Mouse (Mus musculus) adrenal gland, adult 18-20 months (tissue): ENCODE data around the gene Uspl1. TPM values are rescaled to one million over a fixed set of nuclear protein-coding genes. Genes with fewer than 3 reads are reported as not detected.

Experiments used
- DNase-seq, 2 experiments: peaks; one replicate each; pipeline ENCODE4 v3.0.0; 2021 to 2022; ENCODE audit warnings: low spot score in 2 of 2
- total RNA-seq, 2 experiments: library from RNA; stranded (reverse); gene quantifications; 1 replicate in 1 of 2; 2 replicates in 1 of 2; pipeline ENCODE4 v1.2.3; 2021

The Uspl1 gene
- total RNA-seq, 2 experiments from 2014 or later, result 42.6 to 44.0 TPM

DNA sequence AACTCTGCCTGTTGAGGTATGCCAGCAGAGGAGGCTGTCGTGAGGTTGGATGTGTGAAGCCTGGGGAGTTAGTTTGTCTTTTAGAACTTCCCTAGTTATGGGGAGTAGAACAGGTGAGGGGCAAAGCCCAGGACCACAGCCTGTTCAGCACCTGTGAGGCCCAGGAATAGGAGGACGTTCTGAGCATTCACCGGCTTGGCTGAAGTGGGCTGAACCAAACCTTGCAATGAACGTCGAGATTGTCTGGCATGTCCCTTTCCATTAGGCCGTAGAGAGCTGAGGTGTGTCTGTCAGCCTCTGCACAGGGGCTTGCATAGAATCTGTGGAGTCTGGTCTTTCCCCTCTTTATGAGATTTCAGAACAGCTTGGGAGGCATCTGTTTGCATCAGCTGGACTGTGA lies 23.5 kb downstream of the Uspl1 start:
- no peak for DNase-seq

DNA sequence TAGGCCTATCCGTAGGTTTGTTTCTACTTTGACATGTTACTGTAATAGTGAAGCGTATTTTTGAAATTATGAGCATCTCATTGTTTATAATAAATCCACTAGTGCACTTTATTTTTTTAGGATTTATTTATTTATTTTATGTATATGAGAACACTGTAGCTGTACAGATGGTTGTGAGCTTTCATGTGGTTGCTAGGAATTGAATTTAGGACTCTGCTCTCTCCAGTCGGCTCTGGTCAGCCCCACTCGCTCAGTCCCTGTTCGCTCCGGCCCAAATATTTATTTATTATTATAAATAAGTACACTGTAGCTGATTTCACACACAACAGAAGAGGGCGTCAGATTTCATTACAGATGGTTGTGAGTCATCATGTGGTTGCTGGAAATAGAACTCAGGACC lies 24.6 kb downstream of the Uspl1 start:
- DNase-seq, result no peak

GRCm38 (mm10) chr5:149209328-149209727 lies 25.2 kb downstream of the Uspl1 start:
- no peak for DNase-seq

- DNase-seq, result no peak
Measured at GRCm38 (mm10) chr5:149211041-149211440, 26.9 kb downstream of the Uspl1 start.

DNA sequence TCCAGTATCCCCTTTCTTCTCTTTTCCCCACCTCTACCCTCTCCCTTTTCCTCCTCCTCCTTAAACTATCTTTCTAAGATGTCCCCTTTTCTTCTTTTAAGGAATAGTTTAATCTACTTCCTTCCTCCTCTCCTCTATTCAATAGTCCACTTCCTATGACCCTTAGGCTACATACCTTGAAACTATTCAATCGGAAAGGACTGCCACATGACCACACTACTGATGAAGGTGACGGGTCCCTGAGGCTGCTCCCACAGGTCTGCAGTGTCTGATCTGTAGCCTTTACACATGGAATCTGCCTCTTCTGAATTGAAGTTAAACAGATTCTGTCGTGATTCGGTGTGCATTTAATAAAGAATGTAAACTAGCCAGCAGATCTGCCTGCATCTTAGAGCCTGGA lies 28.7 kb downstream of the Uspl1 start:
- DNase-seq, result no peak

GRCm38 (mm10) chr5:149215540-149215939 lies 31.4 kb downstream of the Uspl1 start:
- no peak for DNase-seq

- no peak for DNase-seq
Measured at GRCm38 (mm10) chr5:149217524-149218357, 33.6 kb downstream of the Uspl1 start.

DNA sequence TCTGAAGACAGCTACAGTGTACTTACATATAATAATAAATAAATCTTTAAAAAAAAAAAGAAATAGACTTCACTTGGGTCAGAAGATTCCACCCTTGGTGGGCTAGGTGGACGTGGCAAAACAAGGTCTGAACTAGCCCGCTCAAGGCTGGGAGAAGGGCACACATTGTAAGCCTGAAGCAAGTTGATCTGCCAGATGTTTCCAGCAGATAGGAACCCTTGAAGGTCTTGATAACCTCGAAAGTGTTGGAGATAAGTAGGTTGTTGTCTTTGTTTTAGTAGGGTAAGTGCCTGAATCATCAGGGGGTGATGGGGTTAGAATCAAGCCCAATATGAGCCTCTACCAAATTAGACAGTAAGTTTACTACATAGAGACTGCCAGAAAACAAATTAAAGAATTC lies 35.3 kb downstream of the Uspl1 start:
- DNase-seq, result no peak

DNA sequence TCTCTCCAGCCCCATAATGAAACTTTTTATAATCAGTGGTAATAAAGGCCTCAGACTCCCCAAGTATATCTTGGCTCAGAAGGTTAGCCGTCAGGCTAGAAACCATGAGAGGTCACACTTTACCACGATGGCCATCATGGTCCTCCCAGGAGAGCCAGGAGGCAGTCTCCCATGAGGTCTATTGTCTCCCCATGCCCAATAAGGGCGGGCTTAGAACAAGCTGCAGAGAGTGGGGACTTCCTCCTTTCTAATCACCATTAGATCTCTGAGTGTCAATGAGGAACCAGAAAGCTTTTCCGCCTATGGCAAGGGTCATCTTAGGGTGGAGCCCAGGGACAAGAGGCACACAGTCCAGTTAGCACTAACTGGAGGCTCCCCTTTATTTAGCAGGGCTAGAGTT lies 37.2 kb downstream of the Uspl1 start:
- no peak for DNase-seq

DNA sequence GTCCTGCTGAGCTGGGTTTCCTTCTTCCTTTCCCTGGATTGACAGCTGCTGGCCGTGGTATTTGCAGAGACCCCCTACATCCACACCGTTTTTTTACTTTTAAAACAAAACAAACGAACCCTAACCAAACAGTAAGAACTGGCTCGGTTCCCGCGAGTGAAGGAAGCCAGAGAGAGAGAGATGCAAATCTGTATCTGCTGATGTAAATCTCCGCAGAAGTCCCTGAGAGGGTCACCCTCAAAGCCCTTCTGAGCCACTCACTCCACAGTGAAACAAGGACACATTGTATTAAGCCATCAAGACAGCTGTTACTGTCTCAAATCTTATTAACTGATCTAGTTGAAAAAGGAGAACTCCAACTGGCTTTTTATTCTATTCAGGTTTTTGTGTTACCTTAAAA lies 40.5 kb downstream of the Uspl1 start:
- DNase-seq, result no peak

GRCm38 (mm10) chr5:149228700-149229618 lies 44.8 kb downstream of the Uspl1 start:
- peak; percentile 100 for DNase-seq

GRCm38 (mm10) chr5:149229619-149230339 lies 45.6 kb downstream of the Uspl1 start:
- no peak for DNase-seq

GRCm38 (mm10) chr5:149235002-149235401 lies 50.9 kb downstream of the Uspl1 start:
- DNase-seq, result no peak

GRCm38 (mm10) chr5:149237221-149237950 lies 53.2 kb downstream of the Uspl1 start:
- DNase-seq, result no peak

GRCm38 (mm10) chr5:149242467-149242866 lies 58.3 kb downstream of the Uspl1 start:
- no peak for DNase-seq

- DNase-seq, result no peak
Measured at GRCm38 (mm10) chr5:149243053-149243452, 58.9 kb downstream of the Uspl1 start.

DNA sequence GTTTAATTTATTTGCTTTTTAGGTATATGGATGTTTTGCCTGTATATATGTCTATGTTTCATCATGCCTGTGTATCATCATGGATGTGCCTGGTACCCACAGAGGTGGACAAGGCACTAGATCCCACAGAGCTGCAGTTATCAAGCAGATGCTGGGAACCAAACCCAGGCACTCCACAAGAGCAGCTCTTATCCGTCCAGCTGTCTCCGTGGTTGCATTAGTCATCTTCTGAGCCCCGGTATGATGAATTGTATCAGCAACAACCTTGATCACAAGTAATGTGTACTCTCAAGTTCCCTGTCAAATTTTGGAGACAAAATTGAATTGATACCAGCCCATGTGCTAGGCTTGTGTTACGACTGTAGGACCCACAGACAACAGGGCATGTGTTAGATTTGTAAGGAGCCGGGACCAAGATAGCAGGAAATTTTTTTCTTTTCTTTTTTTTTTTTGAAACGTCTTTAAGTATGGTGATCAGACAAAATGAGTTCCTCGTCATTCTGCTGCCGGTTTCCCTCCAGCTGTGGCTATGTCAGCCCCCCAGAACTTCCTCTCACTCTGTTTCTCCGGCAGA lies 61.3 kb downstream of the Uspl1 start:
- no peak for DNase-seq

- no peak for DNase-seq
Measured at GRCm38 (mm10) chr5:149245965-149246470, 61.9 kb downstream of the Uspl1 start.

DNA sequence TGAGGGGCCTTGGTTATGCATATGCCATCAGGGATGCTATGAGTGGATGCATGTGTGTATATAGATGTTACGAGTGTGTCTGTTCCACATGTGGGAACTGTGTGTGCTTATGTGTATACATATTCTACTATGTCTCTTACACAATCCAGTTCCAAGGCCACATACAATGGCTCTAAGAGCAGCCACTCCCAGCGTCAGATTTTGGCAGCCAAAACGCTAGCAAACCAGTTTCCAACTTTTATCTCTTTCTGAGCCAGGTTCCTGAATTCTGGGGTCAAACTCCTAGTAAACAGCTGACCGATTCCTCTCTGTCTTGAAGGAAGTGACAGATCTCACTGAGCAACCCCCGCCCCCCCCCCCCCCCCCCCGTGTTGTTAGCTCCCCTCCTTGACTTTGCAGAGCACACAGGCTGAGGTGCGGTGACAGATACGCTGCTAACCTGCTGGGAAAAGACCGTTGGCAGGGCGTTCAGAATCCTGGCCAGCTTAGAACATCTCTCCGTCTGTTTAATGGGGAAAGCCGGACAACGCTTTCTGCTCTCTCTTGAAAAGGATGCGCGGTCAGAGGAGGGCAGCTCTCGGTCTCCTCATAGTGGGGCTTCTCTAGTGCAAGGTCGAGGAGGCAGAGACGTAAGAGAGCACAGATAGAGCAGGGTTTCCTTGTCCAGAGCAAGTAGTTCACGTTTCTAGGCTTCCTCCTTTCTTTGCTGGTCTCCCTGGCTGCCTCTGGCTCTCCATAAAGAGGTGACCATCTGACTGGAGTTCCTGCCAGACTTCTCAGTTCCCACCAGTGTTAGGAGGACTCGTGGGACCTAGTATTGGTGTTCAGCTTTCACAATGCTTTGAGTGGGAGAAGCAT lies 63.1 kb downstream of the Uspl1 start:
- DNase-seq, result no peak
